Mouse (Mus musculus) bone marrow macrophage, adult 2 months (primary cell): ENCODE data around the gene Oxct1. TPM values are rescaled to one million over a fixed set of nuclear protein-coding genes. Genes with fewer than 3 reads are reported as not detected.
A peak's percentile ranks its signal among the peaks of the same experiment; 100 is the strongest.

ENCODE experiments used
- H3K27ac ChIP-seq: 2 replicates; pipeline ENCODE4 v1.5.1; 2012; ENCODE audit warnings: low read depth, low read length; ENCODE audit not compliant: insufficient read depth
- H3K4me1 ChIP-seq: 2 replicates; pipeline ENCODE4 v1.6.1; 2012; ENCODE audit warnings: low read length; ENCODE audit not compliant: control insufficient read depth, insufficient read depth
- H3K4me3 ChIP-seq: 2 replicates; pipeline ENCODE4 v1.5.1; 2012; ENCODE audit warnings: mild to moderate bottlenecking, low read length, moderate library complexity; ENCODE audit not compliant: insufficient read depth
- CTCF ChIP-seq: IDR thresholded peaks from 2 replicates; pipeline ENCODE4 v1.5.1; 2012; ENCODE audit warnings: low read depth, mild to moderate bottlenecking, low read length, moderate library complexity
- POLR2A ChIP-seq: IDR thresholded peaks from 2 replicates; pipeline ENCODE4 v1.6.1; 2012; ENCODE audit warnings: mild to moderate bottlenecking, low read depth, low read length, borderline replicate concordance
- polyA plus RNA-seq: library from polyadenylated mRNA; stranded (reverse); fragments of >200 nt; gene quantifications from 2 replicates; pipeline ENCODE4 v1.2.4, GENCODE M21; 2012; ENCODE audit not compliant: missing spikeins, insufficient read depth, insufficient read length

Gene Oxct1
- polyA plus RNA-seq, 1 experiment = 112 TPM

DNA sequence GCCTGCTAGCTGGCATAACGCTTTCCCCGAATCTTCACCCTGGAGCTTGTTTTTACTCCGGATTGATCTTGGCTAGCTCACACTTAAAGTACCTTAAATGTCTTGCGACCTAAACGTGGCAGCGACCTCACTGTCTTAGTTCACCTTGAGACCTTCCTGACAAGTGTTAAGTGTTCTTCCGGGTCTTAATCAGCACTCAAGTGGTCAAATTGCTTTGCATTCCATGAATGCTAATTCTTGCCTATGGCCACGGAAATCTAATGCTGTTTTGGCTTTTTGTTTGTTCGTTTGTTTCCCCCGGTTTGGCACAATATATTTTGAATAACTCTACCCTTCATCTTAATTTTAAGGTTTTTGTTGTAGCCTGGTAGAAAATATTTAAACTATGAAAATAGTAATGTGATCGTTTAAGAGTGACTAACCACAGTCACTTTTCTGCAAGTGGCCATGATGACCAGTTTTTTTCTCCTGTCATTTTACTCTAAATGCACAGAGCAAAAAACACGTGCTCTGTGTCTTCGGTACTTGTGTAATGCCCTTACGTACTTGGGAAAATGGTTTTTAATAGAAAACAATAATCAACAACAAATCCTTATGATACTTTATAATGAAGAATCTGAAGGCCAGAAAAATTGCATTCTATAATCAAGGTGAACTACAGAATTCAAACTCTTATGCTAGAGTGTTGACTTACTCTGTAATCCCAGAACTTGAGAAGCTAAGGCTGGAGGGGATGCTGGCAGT, 29.7 kb upstream of the Oxct1 start:
- Histone ChIP-seq H3K4me3 (peak overlapping the region; percentile 74), H3K27ac (peak overlapping the region; percentile 97), H3K4me1 (peaks cover 25% of the 10 kb centered on the region)
- TF ChIP-seq CTCF = no peak
- TF ChIP-seq POLR2A = no peak

DNA sequence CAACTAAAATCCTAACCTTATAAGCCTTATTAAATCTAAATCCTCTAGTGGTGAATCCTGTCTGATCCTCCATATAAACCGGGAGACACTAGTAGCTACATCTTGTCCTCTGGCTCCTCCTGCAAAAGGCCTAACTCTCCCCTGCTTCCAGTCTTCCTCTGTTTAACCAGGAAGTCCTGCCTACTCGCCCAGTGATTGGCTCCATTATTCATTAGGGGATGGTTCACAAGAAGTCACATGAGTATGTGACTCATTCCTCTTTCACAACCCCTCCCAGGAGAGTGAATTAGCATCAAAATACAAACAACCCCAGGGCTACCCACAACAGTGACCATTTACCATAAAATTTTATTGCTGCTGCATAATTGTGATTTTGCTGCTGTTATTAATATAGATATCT, 27.0 kb upstream of the Oxct1 start:
- TF ChIP-seq POLR2A (no peak), CTCF (no peak)
- no peak overlapping the region for H3K4me3 ChIP-seq
- H3K4me1 ChIP-seq = peaks cover 22% of the 10 kb centered on the region
- H3K27ac ChIP-seq = no peak overlapping the region

DNA sequence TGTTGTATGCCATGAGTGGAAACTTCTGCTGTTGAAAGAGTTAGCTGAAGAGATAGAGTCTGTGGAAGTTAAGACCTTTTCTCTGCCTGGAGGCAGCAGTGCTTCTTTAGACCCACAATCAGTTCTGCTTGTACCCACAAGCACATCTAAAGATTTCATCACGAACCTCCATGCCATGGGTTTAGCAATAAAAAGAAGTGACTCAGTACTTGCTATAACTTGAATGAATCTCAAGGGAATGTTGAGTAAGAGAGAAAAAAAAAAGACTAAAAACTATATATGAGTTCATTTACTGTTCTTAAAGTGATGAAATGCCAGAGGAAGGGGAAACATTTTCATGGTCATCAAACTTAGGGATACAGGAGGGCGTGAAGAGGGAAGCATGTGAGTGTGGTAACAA, 25.6 kb upstream of the Oxct1 start:
- TF ChIP-seq POLR2A = no peak
- TF ChIP-seq CTCF = no peak
- Histone ChIP-seq H3K27ac (no peak overlapping the region), H3K4me3 (no peak overlapping the region), H3K4me1 (peaks cover 22% of the 10 kb centered on the region)

DNA sequence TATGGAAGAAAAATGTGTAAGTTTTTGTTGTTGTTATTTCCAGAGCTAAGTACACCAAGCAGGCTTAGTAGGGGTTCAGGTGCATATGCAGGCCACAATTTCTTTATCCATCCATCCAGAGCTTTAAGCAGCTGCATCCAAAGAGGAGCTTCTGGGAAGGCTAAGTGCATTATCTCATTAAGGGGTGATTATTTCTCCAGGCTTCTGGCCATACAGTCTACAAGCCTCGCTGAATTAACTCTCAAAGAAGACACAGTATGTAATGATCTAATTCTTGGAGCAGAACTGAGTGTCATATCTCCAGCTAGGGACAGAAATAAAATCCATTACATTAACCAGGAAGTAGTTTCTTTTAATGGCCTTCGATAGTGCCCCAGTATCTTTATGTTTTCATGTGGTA, 12.3 kb upstream of the Oxct1 start:
- H3K4me3 ChIP-seq = no peak overlapping the region
- H3K4me1 ChIP-seq = peaks cover 4% of the 10 kb centered on the region
- no peak overlapping the region for H3K27ac ChIP-seq
- TF ChIP-seq POLR2A (no peak), CTCF (no peak)

DNA sequence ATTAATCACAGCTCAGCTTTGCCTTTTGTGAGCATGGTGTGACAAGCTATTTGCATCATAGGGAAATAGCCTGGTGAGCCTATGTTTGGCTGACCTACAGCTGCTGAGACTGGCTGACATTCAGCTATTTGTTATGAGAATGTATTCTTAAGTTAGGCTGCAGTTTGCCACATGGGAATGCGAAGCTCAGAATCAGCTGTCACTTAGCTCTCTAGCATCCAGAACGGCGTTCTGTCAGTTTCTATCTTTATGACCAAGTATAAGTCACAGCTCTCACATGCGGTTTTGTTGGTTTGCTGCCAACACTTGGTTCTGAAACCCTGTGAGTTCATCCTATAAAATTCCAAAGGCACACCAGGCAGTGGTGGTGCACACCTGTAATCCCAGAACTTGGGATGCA, 5.5 kb upstream of the Oxct1 start:
- no peak overlapping the region for H3K4me3 ChIP-seq
- H3K4me1 ChIP-seq = peaks cover 17% of the 10 kb centered on the region
- TF ChIP-seq CTCF (no peak), POLR2A (no peak)
- H3K27ac ChIP-seq = no peak overlapping the region

DNA sequence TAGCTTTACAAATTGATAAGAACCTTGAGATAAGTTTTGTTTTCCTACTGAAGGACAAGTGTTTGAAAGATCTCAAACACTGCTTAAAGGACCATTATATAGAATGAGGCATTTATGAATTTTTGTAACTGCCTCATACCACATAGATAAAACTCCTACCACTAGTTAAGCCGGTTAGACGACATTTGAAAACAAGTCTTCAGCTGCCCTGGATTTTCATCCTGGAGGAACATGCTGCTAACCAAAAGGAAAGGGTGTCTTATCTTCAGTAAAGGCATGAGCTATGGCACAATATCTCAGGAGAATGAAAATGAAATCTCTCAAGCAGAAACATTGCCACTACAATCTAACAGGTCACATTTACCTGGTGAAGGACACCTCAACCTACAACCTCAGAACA, 2.4 kb upstream of the Oxct1 start:
- peaks cover 28% of the 10 kb centered on the region for H3K4me1 ChIP-seq
- H3K4me3 ChIP-seq = no peak overlapping the region
- no peak for TF ChIP-seq POLR2A
- no peak for TF ChIP-seq CTCF
- H3K27ac ChIP-seq = no peak overlapping the region

DNA sequence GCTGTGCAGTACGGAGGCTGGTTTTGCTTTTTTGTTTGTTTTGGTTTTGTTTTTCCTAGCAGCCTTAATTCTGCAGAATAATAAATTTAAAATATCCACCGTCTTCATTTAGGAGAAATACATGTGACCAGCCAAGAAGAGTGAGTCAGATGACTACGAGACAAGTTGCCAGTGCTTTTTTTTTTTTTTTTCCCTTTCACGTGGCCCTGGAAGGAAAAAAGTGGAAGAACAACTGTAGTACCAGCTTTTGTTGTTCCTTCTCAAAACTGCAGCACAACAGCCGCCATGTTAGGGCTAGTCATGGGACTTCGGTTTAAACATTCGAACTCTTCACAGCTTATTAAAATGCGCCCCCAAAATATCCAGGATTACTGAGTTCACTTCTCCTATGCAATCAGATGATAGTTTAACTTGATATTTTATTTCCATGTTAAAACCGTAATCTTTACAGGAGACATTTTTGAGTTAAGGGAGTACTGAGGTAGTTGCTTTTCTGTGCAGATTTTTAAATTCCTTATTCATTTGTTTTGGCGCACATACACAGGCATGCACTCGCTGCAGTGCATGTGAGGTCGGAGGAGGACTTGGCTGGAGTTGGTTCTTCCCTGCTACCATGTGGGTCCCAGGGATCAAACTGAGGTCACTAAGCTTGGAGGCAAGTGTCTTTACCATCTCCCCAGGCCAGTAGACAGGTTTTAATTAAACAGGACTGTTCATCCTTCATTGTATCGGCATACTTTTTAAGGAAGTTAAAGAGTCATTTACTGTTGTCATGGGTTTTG, 1.3 kb upstream of the Oxct1 start:
- TF ChIP-seq POLR2A (no peak), CTCF (no peak)
- H3K27ac ChIP-seq = peak overlapping the region; percentile 80
- H3K4me1 ChIP-seq = peaks cover 30% of the 10 kb centered on the region
- H3K4me3 ChIP-seq = no peak overlapping the region

DNA sequence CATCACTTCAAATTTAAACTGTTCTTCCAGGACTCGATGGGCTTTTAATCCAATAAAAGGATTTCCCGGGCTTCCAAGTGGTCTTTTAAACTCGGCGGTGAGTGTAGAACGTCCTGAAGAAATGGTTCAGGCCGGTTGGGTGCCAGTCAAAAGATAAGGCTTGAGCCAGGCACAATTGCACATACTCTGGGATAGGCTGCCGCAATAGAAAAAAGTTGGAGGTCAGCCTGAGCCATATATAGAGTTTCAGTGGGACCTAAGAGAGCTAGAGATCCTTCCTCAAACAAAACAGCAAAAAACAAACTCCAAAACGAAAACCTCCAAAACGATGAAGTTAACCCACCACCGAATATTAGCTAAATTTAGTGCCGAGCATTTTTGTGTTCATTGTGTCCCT, 677 bp upstream of the Oxct1 start:
- Histone ChIP-seq H3K4me1 (peaks cover 30% of the 10 kb centered on the region), H3K4me3 (no peak overlapping the region), H3K27ac (peak overlapping the region; percentile 75)
- TF ChIP-seq POLR2A = no peak
- no peak for TF ChIP-seq CTCF

DNA sequence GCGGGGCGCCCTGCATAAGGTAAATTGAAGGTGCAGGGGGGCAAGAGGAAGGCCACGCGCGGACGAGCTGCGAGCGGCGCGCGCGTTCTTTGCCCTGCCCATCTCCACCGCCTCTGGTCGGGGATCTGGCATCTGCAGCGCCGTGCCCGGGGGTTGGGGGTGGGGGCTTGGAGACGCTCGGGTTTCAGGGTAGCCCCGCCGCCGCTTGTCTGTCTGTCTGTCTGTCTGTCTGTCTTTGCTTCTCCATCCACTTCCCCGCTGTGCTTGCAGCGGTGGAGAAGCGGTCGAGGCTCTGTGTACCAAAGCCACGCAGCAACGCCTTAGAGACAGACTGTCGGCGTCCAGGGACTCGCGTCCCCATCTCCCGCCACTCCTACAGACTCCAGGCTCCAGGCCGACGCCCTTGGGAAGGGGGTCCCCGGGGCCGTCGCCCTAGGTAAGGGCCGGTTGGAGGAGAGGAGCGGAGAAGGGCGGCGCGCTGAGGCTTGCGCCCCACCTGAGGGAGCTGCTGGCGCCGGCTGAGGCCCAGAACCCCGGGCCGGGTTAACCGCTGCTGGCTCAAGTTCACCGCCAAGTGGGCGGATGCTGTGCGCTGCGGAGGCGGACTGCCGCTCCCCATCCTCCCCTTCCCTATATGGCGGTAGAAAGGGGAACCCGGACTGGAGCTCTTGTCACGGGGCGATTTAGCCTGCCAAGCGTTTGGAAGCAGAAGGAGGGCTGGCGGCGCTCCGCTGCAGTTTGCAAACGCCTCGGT, 825 bp downstream of the Oxct1 start:
- Histone ChIP-seq H3K4me3 (peak overlapping the region; percentile 81), H3K27ac (peak overlapping the region; percentile 75), H3K4me1 (peaks cover 37% of the 10 kb centered on the region)
- TF ChIP-seq CTCF = no peak
- no peak for TF ChIP-seq POLR2A
